Mouse (Mus musculus): ENCODE data around the gene Heg1. TPM values are rescaled to one million over a fixed set of nuclear protein-coding genes. Genes with fewer than 3 reads are reported as not detected.
A peak's percentile ranks its signal among the peaks of the same experiment; 100 is the strongest.

Gene Heg1
- total RNA-seq, 1 experiment from 2014 or later = 48.0 TPM

GRCm38 (mm10) chr16:33708031-33708430, 23.9 kb downstream of the Heg1 start:
- DNase-seq = no peak

GRCm38 (mm10) chr16:33708585-33709397, 24.6 kb downstream of the Heg1 start:
- no peak for DNase-seq

- DNase-seq = peak; percentile 67
Observed at GRCm38 (mm10) chr16:33714271-33714670, 30.1 kb downstream of the Heg1 start.

DNA sequence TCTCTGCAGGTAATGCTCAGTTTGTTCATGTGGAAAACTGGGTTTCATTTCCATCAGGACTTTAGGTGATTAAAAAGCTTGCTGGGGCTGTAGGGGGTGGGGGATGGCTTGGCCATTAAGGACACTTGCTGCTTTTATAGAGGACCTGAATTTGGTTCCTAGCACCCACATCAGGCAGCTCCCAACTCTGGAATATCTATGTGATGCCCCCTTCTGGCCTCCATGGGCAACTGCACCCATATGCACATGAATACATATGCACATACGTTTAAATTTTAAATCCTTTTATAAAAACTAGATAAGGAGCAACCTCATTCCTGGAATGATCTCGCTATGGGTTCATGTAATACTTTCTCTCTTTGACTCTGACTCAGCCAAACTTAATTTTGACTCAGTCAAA, 39.1 kb downstream of the Heg1 start:
- DNase-seq = no peak

DNA sequence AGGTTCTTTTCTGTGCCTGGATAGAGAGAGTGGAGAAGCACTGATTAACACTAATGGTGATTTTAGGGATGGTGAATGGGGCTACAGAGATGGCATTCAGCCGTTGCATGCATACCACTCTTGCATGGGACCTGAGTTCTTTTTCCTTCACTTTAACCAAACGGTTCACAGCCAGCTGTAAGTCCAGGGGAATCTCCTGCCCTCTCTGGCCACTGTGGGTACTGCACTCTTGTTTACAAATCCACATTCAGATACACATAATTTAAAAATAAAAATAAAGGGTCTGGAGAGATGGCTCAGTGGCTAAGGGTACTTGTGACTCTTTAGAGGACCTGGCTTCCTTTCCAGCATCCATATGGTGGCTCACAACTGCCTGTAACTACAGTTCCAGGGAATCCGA, 39.8 kb downstream of the Heg1 start:
- no peak for DNase-seq

DNA sequence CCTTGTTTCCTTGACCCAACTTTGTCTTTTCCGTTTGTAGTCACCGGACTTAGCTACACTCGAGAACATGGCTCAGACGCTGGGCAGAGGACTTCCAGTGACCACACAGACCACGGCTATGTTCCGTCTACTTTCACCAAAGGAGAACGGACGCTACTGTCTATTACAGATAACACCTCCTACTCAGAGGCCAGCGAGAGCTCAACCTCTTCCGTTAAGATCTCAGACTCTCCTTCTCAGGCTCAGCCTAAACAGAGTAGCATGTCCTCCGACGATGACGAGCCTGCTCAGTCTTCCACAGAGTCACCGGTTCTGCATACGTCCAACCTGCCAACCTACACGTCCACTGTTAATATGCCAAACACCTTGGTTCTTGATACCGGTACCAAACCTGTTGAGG, 42.1 kb downstream of the Heg1 start:
- DNase-seq = no peak

DNA sequence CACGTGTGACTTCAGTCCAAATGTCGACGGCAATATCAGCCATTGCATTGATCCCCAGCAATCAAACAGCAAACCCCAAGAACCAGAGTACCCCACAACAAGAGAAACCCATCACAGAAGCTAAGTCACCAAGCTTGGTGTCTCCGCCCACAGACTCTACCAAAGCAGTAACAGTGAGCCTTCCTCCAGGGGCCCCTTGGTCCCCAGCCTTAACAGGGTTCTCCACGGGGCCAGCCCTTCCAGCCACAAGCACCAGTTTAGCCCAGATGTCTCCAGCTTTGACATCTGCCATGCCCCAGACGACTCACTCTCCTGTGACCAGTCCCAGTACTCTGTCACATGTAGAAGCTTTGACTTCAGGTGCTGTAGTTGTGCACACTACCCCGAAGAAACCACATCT, 42.7 kb downstream of the Heg1 start:
- no peak for DNase-seq

- DNase-seq = no peak
Observed at GRCm38 (mm10) chr16:33728427-33728826, 44.3 kb downstream of the Heg1 start.

DNA sequence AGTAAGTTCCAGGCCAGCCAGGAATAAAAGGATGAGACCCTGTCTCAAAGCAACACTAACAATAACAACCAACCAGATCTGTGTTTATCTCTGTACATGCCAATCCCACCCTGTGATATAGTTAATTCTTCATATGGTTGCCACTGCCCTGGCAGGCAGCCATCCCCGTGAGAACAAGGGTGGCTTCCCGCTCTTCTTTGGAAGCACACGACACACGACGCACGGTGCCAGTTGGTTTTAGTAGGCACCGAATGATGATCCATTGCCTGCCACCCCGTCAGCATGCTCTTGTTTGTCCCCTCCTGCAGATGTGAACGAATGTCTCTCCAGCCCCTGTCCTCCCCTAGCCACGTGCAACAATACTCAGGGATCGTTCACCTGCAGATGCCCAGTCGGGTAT, 47.1 kb downstream of the Heg1 start:
- DNase-seq = no peak

- DNase-seq = no peak
Observed at GRCm38 (mm10) chr16:33732237-33732749, 48.1 kb downstream of the Heg1 start.

DNA sequence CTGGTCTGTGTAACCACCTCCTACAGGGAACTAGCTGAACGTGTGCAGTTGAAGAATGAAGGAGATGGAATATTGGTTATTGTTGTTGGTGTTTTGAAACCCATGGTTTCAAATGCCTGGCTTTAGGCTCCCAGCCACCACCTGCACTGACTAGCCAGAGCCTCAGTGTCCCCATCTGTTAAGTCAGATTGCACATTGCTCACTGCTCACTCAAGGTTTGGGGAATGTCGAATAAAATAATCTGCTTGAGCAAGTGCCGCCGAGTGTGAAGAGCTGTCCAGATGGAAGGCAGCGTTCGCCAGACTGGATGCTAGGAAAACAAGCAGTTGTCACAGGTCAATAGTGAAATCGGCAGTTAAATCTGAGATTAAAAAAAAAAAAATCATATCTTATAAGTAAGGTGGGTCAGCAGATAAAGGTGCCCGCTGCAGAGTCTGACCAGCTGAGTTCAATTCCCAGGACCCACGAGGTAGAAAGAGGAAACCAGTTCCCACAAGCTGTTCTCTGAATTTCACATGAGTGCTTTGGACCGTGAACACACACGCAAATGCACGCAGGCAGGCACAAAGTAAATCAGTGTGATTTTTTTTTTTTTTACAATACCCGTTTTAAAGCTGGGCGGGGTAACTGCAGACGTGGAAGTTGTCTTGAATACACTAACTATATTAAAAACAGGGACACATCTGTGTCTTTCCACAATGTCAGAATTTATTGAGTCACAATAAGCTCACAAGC, 48.8 kb downstream of the Heg1 start:
- no peak for DNase-seq

- no peak for DNase-seq
Observed at GRCm38 (mm10) chr16:33733864-33734263, 49.7 kb downstream of the Heg1 start.

GRCm38 (mm10) chr16:33734545-33734944, 50.4 kb downstream of the Heg1 start:
- DNase-seq = no peak

GRCm38 (mm10) chr16:33735238-33735637, 51.1 kb downstream of the Heg1 start:
- no peak for DNase-seq

GRCm38 (mm10) chr16:33735791-33736190, 51.6 kb downstream of the Heg1 start:
- DNase-seq = no peak

DNA sequence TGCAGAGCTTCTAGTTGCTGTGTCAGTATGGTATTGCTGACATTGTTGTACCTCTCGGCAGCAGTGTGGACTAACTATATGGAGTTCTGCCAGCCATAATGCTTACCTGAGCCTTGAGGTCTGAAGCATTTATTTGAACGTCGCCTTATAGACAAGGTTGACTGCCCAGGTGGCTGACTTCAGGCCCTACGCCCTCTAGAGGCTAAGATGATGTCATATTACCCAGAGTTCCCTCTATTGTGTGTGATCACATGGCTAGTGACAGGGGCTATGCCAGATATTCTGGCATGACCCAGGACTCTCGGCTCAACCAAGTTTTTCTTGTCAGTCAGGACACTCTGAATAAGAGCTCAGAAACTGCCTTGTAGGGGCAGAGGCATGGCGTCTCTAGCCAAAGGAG, 52.6 kb downstream of the Heg1 start:
- no peak for DNase-seq

DNA sequence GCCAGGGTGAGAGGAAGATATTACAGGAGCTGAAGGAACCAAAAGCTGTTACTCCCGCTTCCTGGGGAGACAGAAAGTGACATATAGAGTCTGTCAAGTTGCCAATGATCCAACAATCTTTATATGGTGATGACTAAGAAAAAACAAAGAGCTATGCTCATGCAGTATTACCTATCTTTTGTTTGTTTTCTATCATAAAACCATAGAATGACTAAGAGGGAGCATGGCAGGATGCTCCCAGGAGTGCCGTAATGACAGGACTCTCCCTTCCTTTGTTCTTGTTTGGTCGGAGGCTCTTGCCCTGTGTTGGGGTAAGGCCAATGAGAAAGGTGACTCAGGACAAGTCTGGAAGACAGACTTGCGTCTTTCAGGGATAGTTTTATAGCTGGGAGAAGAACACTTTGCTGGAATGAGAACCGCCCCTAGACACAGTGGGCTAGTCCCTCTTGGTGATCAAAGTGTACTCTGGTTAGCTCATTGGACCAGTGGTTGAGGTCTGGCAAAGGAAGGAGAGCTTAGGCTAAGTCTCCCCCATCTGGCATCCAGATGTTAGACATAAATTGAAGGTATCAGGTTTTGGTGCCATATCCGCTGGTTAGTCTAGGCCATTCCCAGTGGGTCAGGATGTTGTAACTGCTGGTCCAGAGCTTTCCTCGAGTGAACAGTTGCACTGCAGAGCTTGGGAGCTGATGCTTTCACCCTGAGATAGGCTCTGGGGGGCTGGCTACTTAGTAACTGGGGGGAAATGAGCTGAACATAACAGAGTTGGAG, 55.0 kb downstream of the Heg1 start:
- no peak for DNase-seq

DNA sequence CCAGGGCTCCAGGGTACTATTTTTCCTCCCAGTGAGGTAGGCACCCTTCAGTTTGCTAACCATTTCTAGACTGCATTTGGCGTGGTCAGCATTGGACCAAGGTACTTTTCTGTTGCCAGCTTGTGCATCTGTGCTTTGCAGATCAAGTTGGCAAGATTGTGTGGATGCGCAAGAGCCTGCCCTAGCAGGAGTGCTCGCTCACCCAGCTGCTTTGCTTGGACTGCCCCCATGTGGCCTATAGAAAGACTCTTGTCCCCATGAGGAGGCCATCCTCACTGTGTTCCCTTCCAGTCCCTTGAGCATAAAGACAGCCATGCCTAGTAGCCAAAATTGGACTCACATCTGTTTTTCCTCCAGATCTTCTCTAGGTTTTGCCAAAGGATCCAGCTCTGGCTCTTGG, 55.6 kb downstream of the Heg1 start:
- DNase-seq = peak; percentile 50

DNA sequence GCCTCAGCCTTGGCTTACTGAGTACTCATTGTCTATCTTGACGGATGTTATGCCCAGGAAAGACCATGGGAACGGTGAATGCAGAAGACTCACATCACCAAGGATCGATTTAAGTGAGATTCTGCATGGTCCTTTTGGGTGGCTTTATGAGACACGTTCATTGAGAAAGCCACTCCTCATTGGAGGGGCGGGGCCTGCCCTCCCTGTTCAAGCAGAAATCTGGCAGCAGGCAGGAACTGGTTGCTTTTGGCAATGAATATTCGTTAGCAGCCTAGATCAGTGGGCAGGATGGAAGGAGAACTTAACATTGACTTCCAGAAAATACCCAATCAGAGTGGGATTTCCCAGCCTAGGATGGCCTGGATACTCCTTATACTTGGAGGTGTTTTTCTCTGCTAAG, 56.2 kb downstream of the Heg1 start:
- DNase-seq = no peak

DNA sequence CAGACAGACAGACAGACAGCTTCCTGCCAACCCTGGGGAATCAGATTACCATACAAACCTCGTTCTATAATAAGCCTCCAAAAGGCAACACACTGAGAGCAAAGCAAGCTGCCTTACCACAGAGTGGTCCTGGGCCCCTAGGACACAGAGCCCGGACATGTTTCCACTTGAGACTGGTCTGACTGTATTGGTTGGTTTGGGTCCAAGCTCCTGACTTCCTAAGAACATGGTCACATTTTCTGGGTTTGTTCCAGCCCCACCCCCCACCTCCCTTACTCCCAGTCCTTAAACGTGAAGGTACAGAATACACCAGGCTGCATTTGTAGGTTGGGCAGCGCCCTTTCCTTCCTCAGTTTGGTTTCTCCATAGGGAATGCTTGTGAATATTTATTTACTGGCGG, 57.6 kb downstream of the Heg1 start:
- no peak for DNase-seq

DNA sequence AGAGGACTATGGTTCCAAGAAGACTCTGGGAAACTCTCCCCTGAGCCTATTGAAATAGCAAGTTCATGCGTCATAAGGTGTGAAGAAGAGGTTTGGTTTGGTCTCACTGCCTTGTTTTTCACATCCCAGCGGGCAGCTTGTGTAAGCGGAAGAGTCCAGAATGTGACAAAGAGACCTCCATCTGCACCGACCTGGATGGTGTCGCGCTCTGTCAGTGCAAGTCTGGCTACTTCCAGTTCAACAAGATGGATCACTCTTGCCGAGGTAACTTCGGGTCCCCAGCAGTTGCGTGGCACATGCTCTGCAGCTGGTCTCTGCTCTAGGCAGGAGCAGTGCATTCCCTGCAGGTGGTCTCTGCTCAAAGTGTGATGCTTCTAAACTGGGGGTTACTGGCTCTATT, 58.1 kb downstream of the Heg1 start:
- DNase-seq = no peak

GRCm38 (mm10) chr16:33744622-33745419, 60.7 kb downstream of the Heg1 start:
- DNase-seq = no peak

All from adrenal gland, postnatal 25 days (tissue).